Mouse (Mus musculus) heart, embryonic 12.5 days (tissue): ENCODE data around the gene Sos2. TPM values are rescaled to one million over a fixed set of nuclear protein-coding genes. Genes with fewer than 3 reads are reported as not detected.

Source experiments
- ATAC-seq: fragments of 200-750 bp; cut with Nextera tagmentation; 2 replicates; pipeline ENCODE4 v1.8.0; 2017; ENCODE audit warnings: moderate TSS enrichment, moderate library complexity; ENCODE audit not compliant: insufficient number of reproducible peaks, low FRiP score
- H3K27ac ChIP-seq: fragments of 300-500 bp; sonication (generic); 2 replicates; pipeline ENCODE4 v1.5.1; 2016; ENCODE audit warnings: mild to moderate bottlenecking, moderate library complexity; ENCODE audit not compliant: poor library complexity, severe bottlenecking
- H3K27me3 ChIP-seq: fragments of 300-500 bp; sonication (generic); replicated peaks from 2 replicates; pipeline ENCODE4 v1.6.1; 2016; ENCODE audit warnings: mild to moderate bottlenecking, moderate library complexity
- H3K36me3 ChIP-seq: fragments of 300-500 bp; sonication (generic); 2 replicates; pipeline ENCODE4 v1.6.1; 2016; ENCODE audit warnings: mild to moderate bottlenecking, moderate library complexity
- H3K4me1 ChIP-seq: fragments of 300-500 bp; sonication (generic); replicated peaks from 2 replicates; pipeline ENCODE4 v1.6.1; 2016; ENCODE audit warnings: mild to moderate bottlenecking
- H3K4me2 ChIP-seq: fragments of 300-500 bp; sonication (generic); 2 replicates; pipeline ENCODE4 v1.6.1; 2016; ENCODE audit warnings: mild to moderate bottlenecking, moderate library complexity
- H3K4me3 ChIP-seq: fragments of 300-500 bp; sonication (generic); 2 replicates; pipeline ENCODE4 v1.5.1; 2016; ENCODE audit warnings: mild to moderate bottlenecking
- H3K9ac ChIP-seq: fragments of 300-500 bp; sonication (generic); 2 replicates; pipeline ENCODE4 v1.6.1; 2016; ENCODE audit warnings: mild to moderate bottlenecking, moderate library complexity
- H3K9me3 ChIP-seq: fragments of 300-500 bp; sonication (generic); replicated peaks from 2 replicates; pipeline ENCODE4 v1.6.1; 2016; ENCODE audit warnings: mild to moderate bottlenecking, moderate library complexity
- WGBS: fragments of 180-500 bp; shearing (Covaris S2); methylation state at CpG from one replicate; pipeline ENCODE4 v1.1.7; 2016; 5-methylcytosine and 5-hydroxymethylcytosine counted together
- polyA plus RNA-seq: library from polyadenylated mRNA; unstranded; fragments of >200 nt; fragmentation: Nextera tagmentation; extraction: Ambion mirVana; gene quantifications from 2 replicates; pipeline ENCODE4 v1.2.1, GENCODE M21; 2016

The Sos2 gene
- 8.3 and 8.4 TPM in 2 replicates for polyA plus RNA-seq

GRCm38 (mm10) chr12:69681566-69682061, at the start of gene Sos2:
Sos2 (minus strand) TSS chr12:69681852.
- Histone ChIP-seq H3K27me3 (no peaks in the 10 kb centered on the region), H3K4me2 (peak within 1 kb of the TSS; percentile 87), H3K9ac (peak within 1 kb of the TSS; percentile 96), H3K4me1 (peaks cover 8% of the 10 kb centered on the region), H3K27ac (peak within 1 kb of the TSS; percentile 99), H3K36me3 (no peaks in the 10 kb centered on the region), H3K4me3 (peak within 1 kb of the TSS; percentile 78), H3K9me3 (no peaks in the 10 kb centered on the region)
- ATAC-seq = peak; percentile 91
- WGBS = 7% methylated on average over 63 of the region's 85 CpGs

- H3K27me3 ChIP-seq = no peaks in the 10 kb centered on the region
- no peak overlapping the region for H3K4me2 ChIP-seq
- 67% methylated on average over 1 of the region's 1 CpGs for WGBS
- H3K4me1 ChIP-seq = 0 out of 2 replicates have a peak, but pooled peaks cover 11% of the 10 kb centered on the region
- ATAC-seq = no peak
- H3K9me3 ChIP-seq = no peaks in the 10 kb centered on the region
- H3K27ac ChIP-seq = no peak overlapping the region
- H3K4me3 ChIP-seq = no peak overlapping the region
- H3K9ac ChIP-seq = no peak overlapping the region
- H3K36me3 ChIP-seq = no peaks in the 10 kb centered on the region
Measured at GRCm38 (mm10) chr12:69730306-69730705, 48.7 kb upstream of the Sos2 start.

GRCm38 (mm10) chr12:69729246-69729645, 47.6 kb upstream of the Sos2 start:
- Histone ChIP-seq H3K9ac (no peak overlapping the region), H3K27me3 (no peaks in the 10 kb centered on the region), H3K36me3 (no peaks in the 10 kb centered on the region), H3K9me3 (no peaks in the 10 kb centered on the region), H3K4me3 (no peak overlapping the region), H3K4me1 (peaks cover 12% of the 10 kb centered on the region), H3K4me2 (no peak overlapping the region), H3K27ac (no peak overlapping the region)
- WGBS = 91% methylated on average over 1 of the region's 1 CpGs
- ATAC-seq = no peak

- Histone ChIP-seq H3K36me3 (peaks cover 4% of the 10 kb centered on the region), H3K27me3 (no peaks in the 10 kb centered on the region), H3K4me3 (peak within 1 kb of the TSS; percentile 64), H3K27ac (peak within 1 kb of the TSS; percentile 92), H3K9me3 (no peaks in the 10 kb centered on the region), H3K9ac (peak within 1 kb of the TSS; percentile 81), H3K4me1 (peaks cover 17% of the 10 kb centered on the region), H3K4me2 (peak within 1 kb of the TSS; percentile 85)
- under 1% methylated on average over 60 of the region's 60 CpGs for WGBS
- peak; percentile 98 for ATAC-seq
Measured at GRCm38 (mm10) chr12:69724711-69725460, 43.2 kb upstream of the Sos2 start, which contains the start of the genes L2hgdh and Atp5s. L2hgdh (minus strand) TSS chr12:69724873. Atp5s (plus strand) TSS chr12:69724950.

- Histone ChIP-seq H3K9ac (peak overlapping the region; percentile 81), H3K4me3 (peak overlapping the region; percentile 64), H3K27me3 (no peaks in the 10 kb centered on the region), H3K4me2 (peak overlapping the region; percentile 85), H3K9me3 (peaks cover 6% of the 10 kb centered on the region), H3K4me1 (peaks cover 17% of the 10 kb centered on the region), H3K27ac (0 out of 2 replicates have a peak overlapping the region, but pooled peaks have one; percentile 32), H3K36me3 (peaks cover 11% of the 10 kb centered on the region)
- ATAC-seq = peak; percentile 3
- WGBS = 4% methylated on average over 24 of the region's 24 CpGs
Measured at GRCm38 (mm10) chr12:69724018-69724710, 42.5 kb upstream of the Sos2 start.

- ATAC-seq = no peak
- Histone ChIP-seq H3K9ac (peak overlapping the region; percentile 81; the same call in 1 of the 2 replicates), H3K36me3 (peaks cover 15% of the 10 kb centered on the region), H3K4me1 (peaks cover 17% of the 10 kb centered on the region), H3K9me3 (peaks cover 10% of the 10 kb centered on the region), H3K4me2 (peak overlapping the region; percentile 85), H3K4me3 (peak overlapping the region; percentile 64), H3K27me3 (no peaks in the 10 kb centered on the region), H3K27ac (no peak overlapping the region)
- WGBS = 55% methylated on average over 2 of the region's 2 CpGs
Measured at GRCm38 (mm10) chr12:69723376-69723775, 41.7 kb upstream of the Sos2 start.

- Histone ChIP-seq H3K4me3 (no peak overlapping the region), H3K9ac (no peak overlapping the region), H3K4me2 (no peak overlapping the region), H3K9me3 (peaks cover 14% of the 10 kb centered on the region), H3K4me1 (peaks cover 17% of the 10 kb centered on the region), H3K36me3 (peaks cover 19% of the 10 kb centered on the region), H3K27me3 (no peaks in the 10 kb centered on the region), H3K27ac (no peak overlapping the region)
- ATAC-seq = no peak
- WGBS = 89% methylated on average over 3 of the region's 3 CpGs
Measured at GRCm38 (mm10) chr12:69722857-69723256, 41.2 kb upstream of the Sos2 start.

GRCm38 (mm10) chr12:69713628-69714027, 32.0 kb upstream of the Sos2 start:
- peaks cover 5% of the 10 kb centered on the region; the same call in 1 of the 2 replicates for H3K9me3 ChIP-seq
- H3K4me3 ChIP-seq = no peak overlapping the region
- no peaks in the 10 kb centered on the region for H3K4me1 ChIP-seq
- H3K4me2 ChIP-seq = no peak overlapping the region
- no peak overlapping the region for H3K9ac ChIP-seq
- H3K36me3 ChIP-seq = peaks cover 11% of the 10 kb centered on the region
- no peak for ATAC-seq
- no peaks in the 10 kb centered on the region for H3K27me3 ChIP-seq
- H3K27ac ChIP-seq = no peak overlapping the region

GRCm38 (mm10) chr12:69704799-69705458, 23.3 kb upstream of the Sos2 start:
- Histone ChIP-seq H3K4me3 (no peak overlapping the region), H3K9ac (no peak overlapping the region), H3K27ac (no peak overlapping the region), H3K4me1 (peaks cover 5% of the 10 kb centered on the region; the same call in 1 of the 2 replicates), H3K4me2 (peak overlapping the region; percentile 24), H3K36me3 (peaks cover 11% of the 10 kb centered on the region), H3K27me3 (no peaks in the 10 kb centered on the region), H3K9me3 (no peaks in the 10 kb centered on the region)
- peak; percentile 64 for ATAC-seq
- whole genome bisulfite sequencing = 63% methylated on average over 11 of the region's 11 CpGs

- Histone ChIP-seq H3K27ac (no peak overlapping the region), H3K36me3 (peaks cover 19% of the 10 kb centered on the region), H3K27me3 (no peaks in the 10 kb centered on the region), H3K9me3 (no peaks in the 10 kb centered on the region), H3K4me2 (no peak overlapping the region), H3K4me3 (no peak overlapping the region), H3K4me1 (no peaks in the 10 kb centered on the region), H3K9ac (no peak overlapping the region)
- 75% methylated on average over 6 of the region's 6 CpGs for WGBS
- no peak for ATAC-seq
Measured at GRCm38 (mm10) chr12:69698352-69698751, 16.7 kb upstream of the Sos2 start.

GRCm38 (mm10) chr12:69696746-69697145, 15.1 kb upstream of the Sos2 start:
- H3K36me3 ChIP-seq = peaks cover 14% of the 10 kb centered on the region
- no peaks in the 10 kb centered on the region for H3K27me3 ChIP-seq
- H3K9ac ChIP-seq = no peak overlapping the region
- no peak overlapping the region for H3K27ac ChIP-seq
- H3K4me2 ChIP-seq = no peak overlapping the region
- ATAC-seq = no peak
- no peaks in the 10 kb centered on the region for H3K9me3 ChIP-seq
- no peaks in the 10 kb centered on the region for H3K4me1 ChIP-seq
- WGBS = 75% methylated on average over 5 of the region's 5 CpGs
- H3K4me3 ChIP-seq = no peak overlapping the region
